Mouse (Mus musculus): ENCODE measurements around the gene Raly.

- TF ChIP-seq CTCF (IDR thresholded peaks at IDR 0.05; ENCODE audit: extremely low read depth, insufficient read length, insufficient replicate concordance, low read depth, low read length) = no peak
- no peak for TF ChIP-seq POLR2A (IDR thresholded peaks at IDR 0.05; ENCODE audit: low read depth, low read length)
Observed at GRCm38 (mm10) chr2:154813426-154813825, 22.5 kb downstream of the Raly start.
